Mouse (Mus musculus) lung, adult 18-20 months (tissue): ENCODE measurements around the gene Dpf2.

ENCODE experiments used
- DNase-seq, 2 experiments: peaks; one replicate each; pipeline ENCODE4 v3.0.0; 2022; ENCODE audit warnings: mixed read lengths in 2 of 2

The Dpf2 gene

DNA sequence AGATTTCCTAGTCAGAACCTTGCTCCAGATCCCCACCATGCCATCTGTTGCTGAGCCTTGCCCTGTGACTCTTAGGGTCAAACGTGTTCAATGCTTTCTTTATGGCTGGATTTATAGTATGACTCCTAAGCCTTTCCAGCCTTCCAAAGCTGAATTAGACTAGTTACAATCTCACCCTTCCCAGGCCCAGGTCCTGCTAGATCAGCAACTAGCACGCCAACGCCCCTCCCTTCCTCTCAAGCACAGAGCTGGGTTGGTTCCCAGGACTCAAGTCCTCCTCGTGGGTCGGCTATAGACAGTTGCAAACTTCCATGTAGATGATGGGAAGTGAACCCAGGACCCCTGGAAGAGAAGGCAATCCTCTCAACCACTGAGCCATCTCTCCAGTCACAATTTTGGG is 22.9 kb upstream of the Dpf2 start:
- peak in 1 of 2 experiments; percentile 47 for DNase-seq

DNA sequence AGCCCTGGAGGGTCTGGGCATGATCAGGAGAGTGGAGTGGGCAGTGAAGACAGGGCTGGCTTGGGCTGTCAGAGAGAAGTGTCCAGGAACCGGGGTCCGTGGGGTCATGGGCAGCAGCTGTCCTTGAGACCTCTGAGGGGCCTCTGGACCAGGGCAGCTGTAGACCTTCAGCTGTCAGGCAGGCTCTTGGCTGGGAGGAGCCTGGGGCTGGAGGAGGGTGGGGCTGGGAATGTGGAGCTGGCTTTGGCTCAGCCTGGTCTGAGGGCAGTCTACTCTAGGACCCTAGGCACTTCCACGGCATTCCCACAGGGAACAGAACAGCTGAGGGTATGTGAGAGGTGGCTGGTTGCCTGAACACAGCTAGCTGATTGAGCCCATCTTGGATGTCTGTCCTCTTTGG is 22.5 kb upstream of the Dpf2 start:
- peak; percentile 68 to 69 for DNase-seq

DNA sequence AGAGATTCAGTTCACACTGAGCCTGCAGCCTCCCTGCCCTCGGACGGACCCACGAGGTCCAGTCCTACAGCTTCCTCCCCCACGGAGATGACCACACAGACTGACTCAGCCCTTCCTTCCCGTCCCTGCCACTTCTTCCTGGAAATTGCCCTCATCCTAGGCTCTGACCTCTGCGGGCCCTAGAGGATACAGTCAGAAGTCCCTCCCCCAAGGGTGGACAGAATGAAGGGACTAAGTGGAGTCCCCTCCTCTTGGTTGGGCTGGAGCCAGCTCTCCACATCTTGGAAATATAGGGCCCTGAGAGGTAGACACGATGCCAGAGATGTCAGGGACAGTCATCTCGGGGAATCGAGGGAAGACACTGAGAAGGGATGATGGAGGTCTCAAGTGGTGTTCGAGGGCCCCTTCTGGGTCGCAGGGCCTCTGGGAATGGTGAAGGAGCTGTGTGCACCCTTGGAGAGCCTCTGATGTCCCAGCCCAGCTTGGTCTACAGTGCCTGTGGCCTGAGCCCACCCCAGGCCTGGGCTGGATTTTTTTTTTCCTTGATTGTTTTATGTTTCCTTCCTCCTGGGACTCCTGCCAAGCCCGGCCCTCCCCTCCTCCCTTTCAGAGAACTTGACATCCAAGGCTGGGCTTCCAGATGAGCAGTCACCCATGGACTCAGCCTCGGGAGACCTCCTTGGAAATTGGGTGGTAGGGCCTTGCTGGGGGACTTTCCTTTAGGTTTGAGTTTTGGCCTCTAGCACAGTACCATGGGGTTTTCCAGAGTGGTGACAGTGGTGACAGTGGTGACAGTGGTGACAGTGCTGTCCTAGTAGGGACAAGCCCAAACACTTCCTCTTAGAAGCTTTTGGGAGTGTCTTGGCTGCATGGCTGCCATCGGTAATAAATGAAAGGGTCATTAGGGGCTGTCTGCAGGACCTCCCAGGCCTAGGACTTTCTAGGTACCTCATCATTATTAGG is 17.1 kb upstream of the Dpf2 start:
- peak; percentile 77 to 80 for DNase-seq

- no peak for DNase-seq
Measured at GRCm38 (mm10) chr19:5928546-5928945, 15.7 kb upstream of the Dpf2 start.

- no peak for DNase-seq
Measured at GRCm38 (mm10) chr19:5928104-5928503, 15.3 kb upstream of the Dpf2 start.

DNA sequence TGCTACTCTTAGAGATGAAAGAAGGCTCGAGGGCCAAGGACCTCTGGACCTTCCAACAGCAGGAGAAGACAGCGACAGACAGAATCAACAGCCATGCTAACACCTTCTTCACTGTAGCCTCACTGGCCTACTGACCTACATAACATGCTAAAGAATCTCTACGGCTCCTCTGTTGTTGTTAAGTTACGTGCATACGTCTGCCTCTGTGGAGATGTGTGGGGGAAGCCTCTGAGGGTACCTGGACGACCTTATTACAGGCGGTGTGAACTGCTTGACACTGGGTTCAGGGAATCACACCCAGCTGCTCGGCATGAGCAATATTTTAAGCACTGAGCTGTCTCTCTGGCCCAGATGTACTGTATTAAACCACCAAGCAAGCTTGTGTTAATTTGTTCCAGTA is 14.7 kb upstream of the Dpf2 start:
- no peak for DNase-seq

GRCm38 (mm10) chr19:5927026-5927425 is 14.2 kb upstream of the Dpf2 start:
- DNase-seq, result no peak

- no peak for DNase-seq
Measured at GRCm38 (mm10) chr19:5925311-5925855, 12.6 kb upstream of the Dpf2 start.

- DNase-seq, result peak; percentile 97 to 98
Measured at GRCm38 (mm10) chr19:5924713-5925093, 11.9 kb upstream of the Dpf2 start, which contains the start of gene Cdc42ep2. Gene Cdc42ep2 (minus strand): TSS chr19:5924816.

GRCm38 (mm10) chr19:5923990-5924712 is 11.3 kb upstream of the Dpf2 start:
- DNase-seq, result peak; percentile 86 to 91

- DNase-seq, result no peak
Measured at GRCm38 (mm10) chr19:5922963-5923362, 10.2 kb upstream of the Dpf2 start.

DNA sequence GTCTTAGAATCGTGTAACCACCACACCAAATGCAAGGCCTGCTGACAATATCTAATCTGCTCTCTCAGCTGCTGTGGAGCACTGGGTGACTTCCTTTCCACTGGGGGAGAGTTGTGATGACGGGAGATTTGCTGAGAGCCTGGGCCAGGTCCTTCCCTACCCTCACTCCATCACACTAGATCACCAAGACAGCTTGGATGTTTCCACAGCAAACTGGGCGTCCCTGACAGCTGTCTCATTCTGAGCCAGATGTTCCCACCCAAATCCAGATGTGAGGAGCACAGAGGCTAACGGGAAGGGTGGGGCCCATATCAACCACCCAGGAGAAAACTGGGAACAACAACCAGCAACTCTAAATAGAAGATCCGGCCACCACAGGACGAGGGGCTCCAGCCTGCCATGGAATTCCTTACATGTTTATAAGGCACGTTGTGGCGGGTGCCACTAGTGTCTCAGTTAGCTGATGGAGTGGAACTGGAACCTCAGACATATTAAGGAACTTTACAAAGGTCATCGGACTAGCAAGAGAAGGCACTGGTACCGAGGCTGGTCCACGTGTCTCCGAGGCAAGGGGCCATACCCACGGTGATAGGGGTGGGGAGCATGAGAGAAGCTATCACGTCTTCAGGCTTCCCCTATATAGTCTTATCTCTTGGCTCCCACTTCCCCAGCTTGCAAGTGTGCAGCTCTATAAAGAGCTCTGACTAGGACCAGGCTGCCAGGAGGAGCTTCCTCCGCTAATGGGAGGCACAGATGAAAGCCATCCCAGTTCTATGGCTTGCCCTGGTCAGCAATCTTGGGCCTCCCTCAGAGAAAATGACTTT is 9.5 kb upstream of the Dpf2 start:
- peak; percentile 48 to 69 for DNase-seq

- DNase-seq, result peak; percentile 43 to 62
Measured at GRCm38 (mm10) chr19:5921715-5922114, 8.9 kb upstream of the Dpf2 start.

GRCm38 (mm10) chr19:5912103-5913006 is 455 bp downstream of the Dpf2 start:
- DNase-seq, result peak; percentile 98 to 99

- no peak for DNase-seq
Measured at GRCm38 (mm10) chr19:5911430-5912102, 1.2 kb downstream of the Dpf2 start.

GRCm38 (mm10) chr19:5910221-5910620 is 2.6 kb downstream of the Dpf2 start:
- no peak for DNase-seq

- no peak for DNase-seq
Measured at GRCm38 (mm10) chr19:5907275-5907674, 5.5 kb downstream of the Dpf2 start.

DNA sequence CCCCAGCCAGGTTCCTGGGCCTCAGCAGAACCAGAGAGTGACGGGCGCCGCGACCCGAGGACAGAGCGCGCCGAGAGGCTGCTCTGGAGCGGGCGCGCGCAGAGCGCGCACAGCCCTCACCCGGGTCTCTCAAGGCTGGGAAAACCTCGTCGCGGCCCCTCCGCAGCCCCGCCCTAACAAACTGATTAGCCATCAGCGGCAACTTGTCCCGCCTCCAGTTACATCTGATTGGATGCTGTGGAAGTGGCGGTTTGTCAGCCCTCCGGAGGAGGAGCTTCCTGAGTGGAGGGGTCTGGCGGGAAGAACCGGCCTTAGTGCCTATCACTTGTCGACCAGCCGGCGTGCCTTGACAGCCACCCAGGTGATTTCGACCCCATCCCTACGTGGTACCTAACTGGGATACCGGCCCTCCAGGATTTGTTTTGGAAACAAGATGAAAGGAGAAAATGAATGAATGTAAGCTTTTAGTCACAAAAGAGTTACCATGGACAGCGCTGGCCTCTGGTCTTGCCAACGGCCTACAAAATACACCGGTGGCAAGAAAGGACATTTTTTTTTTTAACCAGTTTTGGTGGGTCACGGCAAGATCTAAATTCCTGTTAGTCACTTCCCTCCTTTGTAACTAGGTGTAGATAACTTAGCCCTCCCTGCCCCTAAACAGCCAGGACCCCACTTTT is 18.7 kb downstream of the Dpf2 start, which contains the start of gene Tigd3:
Gene Tigd3 (minus strand): TSS at position 148 of the 677 bp plus-strand sequence.
- DNase-seq, result peak; percentile 95 to 96

GRCm38 (mm10) chr19:5893282-5894001 is 19.4 kb downstream of the Dpf2 start:
- DNase-seq, result no peak
